Mouse (Mus musculus) testis, adult 2 months (tissue): Measurements from ENCODE around the gene Zfp950.

Experiments
- CTCF ChIP-seq: fragments of 200-500 bp; IDR thresholded peaks from 2 replicates; pipeline ENCODE4 v1.5.1; 2012; ENCODE audit warnings: low read depth, mild to moderate bottlenecking, inconsistent platforms, low read length, moderate library complexity; ENCODE audit not compliant: control insufficient read depth, insufficient read depth, insufficient replicate concordance
- POLR2A ChIP-seq: fragments of 200-500 bp; IDR thresholded peaks from 2 replicates; pipeline ENCODE4 v1.6.1; 2012; ENCODE audit warnings: low read depth, mild to moderate bottlenecking, inconsistent platforms, low read length, moderate library complexity; ENCODE audit not compliant: control insufficient read depth

DNA sequence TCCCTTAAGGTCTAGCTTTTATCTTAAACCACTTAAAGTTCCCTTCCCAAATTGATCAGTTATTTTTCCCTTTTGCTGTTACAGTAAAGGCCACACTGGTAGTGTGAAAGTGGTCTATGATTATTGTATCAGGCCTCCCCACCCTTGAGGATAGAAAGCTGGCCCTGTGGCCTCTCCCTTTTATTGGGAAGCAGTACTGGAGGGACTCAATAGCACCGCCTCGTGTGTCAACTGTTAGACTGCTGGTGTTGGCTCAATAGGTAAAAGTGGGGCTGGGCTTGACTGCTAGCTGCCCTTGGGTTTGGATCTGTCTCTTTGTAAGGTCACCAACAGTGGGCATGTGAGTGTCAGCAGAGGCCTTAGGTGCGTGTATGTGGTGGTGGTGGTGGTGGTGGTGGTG lies 76.3 kb downstream of the Zfp950 start:
- TF ChIP-seq CTCF (no peak), POLR2A (no peak)
